20 mouse cellular contexts compared by ENCODE assay signal in the genomic region with DNA sequence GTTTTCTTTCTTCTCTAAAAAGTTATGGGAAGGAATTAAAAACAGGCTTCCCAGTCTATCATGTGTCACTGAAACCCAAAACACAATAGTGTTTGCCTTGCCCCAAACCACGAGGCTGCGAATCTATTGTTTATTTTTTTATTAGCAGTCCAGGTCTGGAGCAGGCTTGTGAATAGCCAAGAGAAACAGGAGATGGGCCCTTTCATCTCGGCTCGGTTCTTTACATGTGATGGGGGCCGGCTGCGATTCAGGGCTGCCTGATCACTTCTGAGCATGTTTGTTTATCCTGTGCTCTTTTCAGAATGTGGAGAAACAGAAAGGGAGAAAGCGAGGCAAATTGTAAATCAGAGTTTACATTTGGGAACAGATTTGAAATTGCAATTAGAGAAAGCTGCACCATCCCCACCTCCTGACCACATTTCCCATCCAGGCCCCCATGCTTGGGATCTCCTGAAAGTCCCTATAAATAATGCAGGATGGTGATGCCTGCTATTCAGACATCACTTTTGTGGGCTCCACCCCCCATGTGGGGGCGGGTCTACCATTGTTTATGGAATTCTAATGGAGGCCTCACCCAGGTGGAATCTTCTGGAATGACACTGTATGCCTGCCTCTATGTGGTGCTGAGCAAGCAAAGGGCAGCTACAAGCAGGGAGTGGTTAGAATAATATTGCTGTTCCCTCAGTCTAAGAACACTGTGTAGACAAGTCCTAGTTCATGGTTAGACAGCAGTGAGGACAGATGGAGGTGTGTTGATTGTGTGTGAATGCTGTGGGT.
A peak's percentile ranks its signal among the peaks of the same experiment; 100 is the strongest.
DNase-seq lines count a peak whose midpoint lies in the region; ATAC-seq lines count a peak whose summit lies in the region.
"Had no signal": no experiment of that assay in that cellular context is flagged by ENCODE, and none has a peak within 500 bp of the region (broad histone marks: within the 10 kb centered on the region; RNA-seq: fewer than 3 reads in every experiment).

No protein-coding gene starts in this region.

- 41% methylated on average over 8 of the region's 8 CpGs for WGBS in forebrain, embryonic 10.5 days
- WGBS in forebrain, embryonic 16.5 days, result 9% methylated on average over 8 of the region's 8 CpGs
- WGBS in limb, embryonic 10.5 days, result 25% methylated on average over 8 of the region's 8 CpGs

- no peaks in the 10 kb centered on the region for H3K27me3 ChIP-seq in forebrain, embryonic 10.5 days (ENCODE audit: poor library complexity, severe bottlenecking)
- no peaks in the 10 kb centered on the region for H3K27me3 ChIP-seq in forebrain, embryonic 16.5 days (replicated peaks; ENCODE audit: control insufficient read depth, insufficient read depth, low read length)
- H3K27me3 ChIP-seq in limb, embryonic 10.5 days (ENCODE audit: low read depth, poor library complexity, severe bottlenecking), result no peaks in the 10 kb centered on the region
- H3K27me3 ChIP-seq: heart, embryonic 15.5 days; liver, embryonic 13.5 days; lung, embryonic 15.5 days had no signal

- no peak overlapping the region for H3K9ac ChIP-seq in forebrain, embryonic 16.5 days (replicated peaks; ENCODE audit: low read depth, low read length)
- H3K9ac ChIP-seq: heart, embryonic 15.5 days; liver, embryonic 13.5 days; lung, embryonic 15.5 days had no signal

- H3K36me3 ChIP-seq in forebrain, embryonic 10.5 days (replicated peaks), result no peaks in the 10 kb centered on the region
- H3K36me3 ChIP-seq in forebrain, embryonic 16.5 days (ENCODE audit: control insufficient read depth, insufficient read depth), result no peaks in the 10 kb centered on the region
- H3K36me3 ChIP-seq in limb, embryonic 10.5 days, result no peaks in the 10 kb centered on the region
- H3K36me3 ChIP-seq: heart, embryonic 15.5 days; liver, embryonic 13.5 days; lung, embryonic 15.5 days had no signal

- no peak overlapping the region for H3K4me3 ChIP-seq in forebrain, embryonic 10.5 days
- H3K4me3 ChIP-seq in forebrain, embryonic 16.5 days (replicated peaks; ENCODE audit: low read length), result no peak overlapping the region
- H3K4me3 ChIP-seq in limb, embryonic 10.5 days, result no peak overlapping the region
- H3K4me3 ChIP-seq: erythroblast, embryonic 14.5 days; gastrocnemius, adult 2 months; heart, embryonic 15.5 days; liver, embryonic 13.5 days; lung, embryonic 15.5 days had no signal

- peaks cover 50% of the 10 kb centered on the region for H3K4me1 ChIP-seq in forebrain, embryonic 10.5 days
- H3K4me1 ChIP-seq in forebrain, embryonic 16.5 days (replicated peaks; ENCODE audit: control insufficient read depth, insufficient read depth, low read length), result no peaks in the 10 kb centered on the region
- peaks cover 36% of the 10 kb centered on the region for H3K4me1 ChIP-seq in limb, embryonic 10.5 days
- H3K4me1 ChIP-seq: heart, embryonic 15.5 days; liver, embryonic 13.5 days; lung, embryonic 15.5 days had no signal

- H3K9me3 ChIP-seq in forebrain, embryonic 10.5 days, result no peaks in the 10 kb centered on the region
- no peaks in the 10 kb centered on the region for H3K9me3 ChIP-seq in forebrain, embryonic 16.5 days (ENCODE audit: control insufficient read depth, low read length)
- no peaks in the 10 kb centered on the region for H3K9me3 ChIP-seq in limb, embryonic 10.5 days (replicated peaks)
- H3K9me3 ChIP-seq: heart, embryonic 15.5 days; liver, embryonic 13.5 days; lung, embryonic 15.5 days had no signal

- DNase-seq in forebrain, embryonic 10.5 days (ENCODE audit: extremely low spot score, low spot score), result no peak
- peak; percentile 49 to 61 for DNase-seq in kidney, postnatal 4 days
- no peak for DNase-seq in kidney, adult 8-10 months
- DNase-seq in embryo, embryonic 10.5 days (ENCODE audit: low spot score), result peak; percentile 33
- no peak for DNase-seq in limb, embryonic 10.5 days (ENCODE audit: low spot score)
- no peak for DNase-seq in liver
- DNase-seq in cerebellum, adult 11-12 months, result no peak
- DNase-seq: adrenal gland, adult 8-10 months; cerebellum, adult 11 months; cerebellum, postnatal 36 days; gastrocnemius, adult 2 months; heart, adult 18-20 months; liver, embryonic 13.5 days; right cerebral cortex, postnatal 14 days had no signal

- H3K4me2 ChIP-seq in forebrain, embryonic 16.5 days (ENCODE audit: low read length), result no peak overlapping the region
- H3K4me2 ChIP-seq: heart, embryonic 15.5 days; liver, embryonic 13.5 days; lung, embryonic 15.5 days had no signal

- peak overlapping the region; percentile 8; the same call in 1 of the 2 replicates for H3K27ac ChIP-seq in forebrain, embryonic 10.5 days
- H3K27ac ChIP-seq in forebrain, embryonic 16.5 days (ENCODE audit: low read length), result no peak overlapping the region
- peak overlapping the region; percentile 25; the same call in 1 of the 2 replicates for H3K27ac ChIP-seq in limb, embryonic 10.5 days
- H3K27ac ChIP-seq: gastrocnemius, adult 2 months; heart, embryonic 15.5 days; liver, embryonic 13.5 days; lung, embryonic 15.5 days; macrophage; stomach, postnatal 0 days had no signal

- ATAC-seq in forebrain, embryonic 16.5 days, result no peak

Comparison
In these comparisons a context has a peak if more than half of its experiments do, and no peak if none do; other contexts are left out.
1. DNase-seq: peak in kidney, postnatal 4 days (2 of 2) and embryo, embryonic 10.5 days (single experiment); none in forebrain, embryonic 10.5 days (single experiment), kidney, adult 8-10 months (0 of 2), limb, embryonic 10.5 days (single experiment), liver (single experiment) and cerebellum, adult 11-12 months (single experiment).